Mouse (Mus musculus) layer of hippocampus, adult 9-10 months (tissue): ENCODE measurements around the gene Rundc3a.
A peak's percentile ranks its signal among the peaks of the same experiment; 100 is the strongest.

ENCODE experiments used
- DNase-seq: peaks from one replicate; pipeline ENCODE4 v3.0.0; 2022; ENCODE audit warnings: low spot score

Rundc3a gene

GRCm38 (mm10) chr11:102392441-102393237 lies 564 bp upstream of the Rundc3a start:
- no peak for DNase-seq

GRCm38 (mm10) chr11:102393719-102394420 lies 667 bp downstream of the Rundc3a start:
- no peak for DNase-seq

GRCm38 (mm10) chr11:102394421-102395124 lies 1.4 kb downstream of the Rundc3a start:
- no peak for DNase-seq

GRCm38 (mm10) chr11:102395250-102395649 lies 2.0 kb downstream of the Rundc3a start:
- no peak for DNase-seq

GRCm38 (mm10) chr11:102396263-102396662 lies 3.1 kb downstream of the Rundc3a start:
- no peak for DNase-seq

GRCm38 (mm10) chr11:102396671-102397141 lies 3.5 kb downstream of the Rundc3a start:
- no peak for DNase-seq

GRCm38 (mm10) chr11:102398007-102398825 lies 5.0 kb downstream of the Rundc3a start:
- no peak for DNase-seq

- DNase-seq, result no peak
Measured at GRCm38 (mm10) chr11:102399107-102399506, 5.9 kb downstream of the Rundc3a start.

- no peak for DNase-seq
Measured at GRCm38 (mm10) chr11:102399610-102400072, 6.4 kb downstream of the Rundc3a start.

- no peak for DNase-seq
Measured at GRCm38 (mm10) chr11:102400513-102401084, 7.4 kb downstream of the Rundc3a start.

- DNase-seq, result no peak
Measured at GRCm38 (mm10) chr11:102401898-102402500, 8.8 kb downstream of the Rundc3a start.

- DNase-seq, result no peak
Measured at GRCm38 (mm10) chr11:102403657-102404056, 10.5 kb downstream of the Rundc3a start.

- DNase-seq, result no peak
Measured at GRCm38 (mm10) chr11:102404161-102405010, 11.2 kb downstream of the Rundc3a start.

GRCm38 (mm10) chr11:102405544-102406285 lies 12.5 kb downstream of the Rundc3a start:
- no peak for DNase-seq

GRCm38 (mm10) chr11:102406401-102406800 lies 13.2 kb downstream of the Rundc3a start:
- DNase-seq, result no peak

GRCm38 (mm10) chr11:102406900-102407833 lies 14.0 kb downstream of the Rundc3a start:
- no peak for DNase-seq

- DNase-seq, result no peak
Measured at GRCm38 (mm10) chr11:102407834-102408215, 14.6 kb downstream of the Rundc3a start, which contains the start of gene Slc25a39. Gene Slc25a39 (minus strand): TSS chr11:102407946.

GRCm38 (mm10) chr11:102408344-102408876 lies 15.2 kb downstream of the Rundc3a start:
- DNase-seq, result peak; percentile 95
